Mouse (Mus musculus) adrenal gland, postnatal 14 days (tissue): ENCODE data around the gene Sf3b3. TPM values are rescaled to one million over a fixed set of nuclear protein-coding genes. Genes with fewer than 3 reads are reported as not detected.

Experiments
- DNase-seq: peaks from one replicate; pipeline ENCODE4 v3.0.0; 2021; ENCODE audit warnings: mixed read lengths
- total RNA-seq: library from RNA; stranded (reverse); gene quantifications from 2 replicates; pipeline ENCODE4 v1.2.3, GENCODE M21; 2021

Sf3b3 gene
- total RNA-seq, 1 experiment from 2014 or later, result 68.2 TPM

- no peak for DNase-seq
Observed at GRCm38 (mm10) chr8:110774047-110774446, 72.5 kb downstream of the Sf3b3 start.

GRCm38 (mm10) chr8:110772452-110772851, 74.1 kb downstream of the Sf3b3 start:
- DNase-seq, result no peak

- DNase-seq, result no peak
Observed at GRCm38 (mm10) chr8:110767261-110767660, 79.3 kb downstream of the Sf3b3 start.

GRCm38 (mm10) chr8:110764671-110765070, 81.9 kb downstream of the Sf3b3 start:
- no peak for DNase-seq

GRCm38 (mm10) chr8:110761988-110762387, 84.6 kb downstream of the Sf3b3 start:
- peak; percentile 54 for DNase-seq

GRCm38 (mm10) chr8:110761185-110761584, 85.4 kb downstream of the Sf3b3 start:
- peak; percentile 77 for DNase-seq

- DNase-seq, result peak; percentile 29
Observed at GRCm38 (mm10) chr8:110760280-110760940, 86.2 kb downstream of the Sf3b3 start.

Other genes starting within 250 kb of the Sf3b3 start
- gene Vac14, start 228.2 kb downstream of the Sf3b3 start, total RNA-seq, result 25.0 and 25.8 TPM in 2 replicates
- gene Mtss1l, start 125.3 kb downstream of the Sf3b3 start, total RNA-seq, result 25.2 and 25.8 TPM in 2 replicates
- gene Il34, start 40.9 kb downstream of the Sf3b3 start, total RNA-seq, result 7.5 and 9.5 TPM in 2 replicates
- gene Cog4, start 187 bp downstream of the Sf3b3 start, total RNA-seq, result 74.1 and 87.0 TPM in 2 replicates
- gene Fuk, start 55.7 kb upstream of the Sf3b3 start, total RNA-seq, result 7.6 and 10.4 TPM in 2 replicates
- 18.5 and 21.6 TPM in 2 replicates for gene St3gal2, start 73.1 kb upstream of the Sf3b3 start, total RNA-seq
- 47.4 and 54.0 TPM in 2 replicates for gene Ddx19a, start 151.0 kb upstream of the Sf3b3 start, total RNA-seq
- 12.1 and 12.6 TPM in 2 replicates for gene Ddx19b, start 185.0 kb upstream of the Sf3b3 start, total RNA-seq
- gene Aars, start 186.4 kb upstream of the Sf3b3 start, total RNA-seq, result 83.5 and 95.6 TPM in 2 replicates
- gene Exosc6, start 209.6 kb upstream of the Sf3b3 start, total RNA-seq, result not detected in 2 replicates
- gene Clec18a, start 245.6 kb upstream of the Sf3b3 start, total RNA-seq, result 0.19 TPM in 1 of 2 replicates, not detected in the other
- 41.4 and 47.2 TPM in 2 replicates for gene Pdpr, start 247.8 kb upstream of the Sf3b3 start, total RNA-seq